Comparison of ENCODE assay signal across 10 mouse cellular contexts in genomic region chr2:90566773-90567528, GRCm38 (mm10). TPM values are rescaled to one million over a fixed set of nuclear protein-coding genes. Genes with fewer than 3 reads are reported as not detected.
DNase-seq lines count a peak whose midpoint lies in the region; ATAC-seq and TF ChIP-seq lines count a peak whose summit lies in the region.
"Had no signal": no experiment of that assay in that cellular context is flagged by ENCODE, and none has a peak within 500 bp of the region (broad histone marks: within the 10 kb centered on the region; RNA-seq: fewer than 3 reads in every experiment).

No protein-coding gene starts in this region.

- no peak for TF ChIP-seq CTCF in bone marrow, adult 2 months (IDR thresholded peaks at IDR 0.05; ENCODE audit: control insufficient read depth, insufficient read depth, low read length)

- no peak for TF ChIP-seq POLR2A in bone marrow, adult 2 months (IDR thresholded peaks at IDR 0.05; ENCODE audit: borderline replicate concordance, control insufficient read depth, low read depth, low read length)

- 36% methylated on average over 8 of the region's 8 CpGs for WGBS in bone marrow, adult 2 months
- WGBS in midbrain, embryonic 14.5 days, result 79% methylated on average over 8 of the region's 8 CpGs

- H3K4me2 ChIP-seq in midbrain, embryonic 14.5 days (ENCODE audit: low read length), result no peak overlapping the region
- H3K4me2 ChIP-seq: limb, embryonic 12.5 days had no signal

- no peak for ATAC-seq in midbrain, embryonic 14.5 days (ENCODE audit: low FRiP score, low TSS enrichment)

- H3K4me1 ChIP-seq in bone marrow, adult 2 months (ENCODE audit: control insufficient read depth, insufficient read depth, low read length), result peaks cover 18% of the 10 kb centered on the region
- no peaks in the 10 kb centered on the region for H3K4me1 ChIP-seq in midbrain, embryonic 14.5 days (ENCODE audit: control insufficient read depth, insufficient read depth, low read length)

- H3K36me3 ChIP-seq in midbrain, embryonic 14.5 days (ENCODE audit: control insufficient read depth, insufficient read depth, low read length), result no peaks in the 10 kb centered on the region
- H3K36me3 ChIP-seq: limb, embryonic 12.5 days had no signal

- peak overlapping the region; percentile 43 for H3K27ac ChIP-seq in bone marrow, adult 2 months (ENCODE audit: control insufficient read depth, insufficient read depth, low read depth, low read length, poor library complexity)
- H3K27ac ChIP-seq in midbrain, embryonic 14.5 days (replicated peaks; ENCODE audit: low read depth, low read length), result no peak overlapping the region
- H3K27ac ChIP-seq: limb, embryonic 12.5 days had no signal

- H3K9ac ChIP-seq in midbrain, embryonic 14.5 days (replicated peaks; ENCODE audit: low read length), result no peak overlapping the region
- H3K9ac ChIP-seq: limb, embryonic 12.5 days had no signal

- H3K9me3 ChIP-seq in midbrain, embryonic 14.5 days (ENCODE audit: control insufficient read depth, low read length), result no peaks in the 10 kb centered on the region
- H3K9me3 ChIP-seq: limb, embryonic 12.5 days had no signal

- no peak overlapping the region for H3K4me3 ChIP-seq in bone marrow, adult 2 months (replicated peaks; ENCODE audit: control insufficient read depth, low read depth, low read length)
- H3K4me3 ChIP-seq in midbrain, embryonic 14.5 days (replicated peaks; ENCODE audit: low read depth, low read length), result no peak overlapping the region
- H3K4me3 ChIP-seq: limb, embryonic 12.5 days; myocyte had no signal

- DNase-seq in heart, postnatal 4 days, result peak; percentile 59
- DNase-seq in heart, adult 11 months, result no peak
- DNase-seq in cerebellum, postnatal 14 days, result peak; percentile 83
- DNase-seq in kidney, postnatal 36 days, result peak; percentile 78 to 87
- DNase-seq in midbrain, embryonic 14.5 days, result no peak
- DNase-seq in B cell, adult 2 months, result no peak
- DNase-seq in retina, postnatal 1 day, result no peak

- H3K27me3 ChIP-seq in midbrain, embryonic 14.5 days (ENCODE audit: control insufficient read depth, insufficient read depth, low read length), result no peaks in the 10 kb centered on the region

RNA-seq across cellular contexts. Expression of gene Ptprj, which starts 13.5 kb away (rescaled TPM):
- total RNA-seq in heart, postnatal 4 days (2021), result 1 to 10 TPM; 7.6 to 8.7 TPM
- 16.0 and 25.1 TPM in 2 replicates for polyA plus RNA-seq in bone marrow, adult 2 months (2011; ENCODE audit: insufficient read depth, insufficient read length, low replicate concordance, missing spikeins)
- polyA plus RNA-seq in midbrain, embryonic 14.5 days (2014; fragmentation: Nextera tagmentation; extraction: Ambion mirVana), result 7.1 and 7.2 TPM in 2 replicates

Comparison
In these comparisons a context has a peak if more than half of its experiments do, and no peak if none do; other contexts are left out.
1. DNase-seq: peak in heart, postnatal 4 days (single experiment), cerebellum, postnatal 14 days (2 of 2) and kidney, postnatal 36 days (2 of 2); none in heart, adult 11 months (single experiment), midbrain, embryonic 14.5 days (single experiment), B cell, adult 2 months (0 of 2) and retina, postnatal 1 day (single experiment).